Mouse (Mus musculus) erythroid progenitor cell, adult 5-6 weeks (primary cell): ENCODE data around the gene Btg1. TPM values are rescaled to one million over a fixed set of nuclear protein-coding genes. Genes with fewer than 3 reads are reported as not detected.

Experiments
- ATAC-seq: replicated peaks from 2 replicates; pipeline ENCODE4 v1.8.0; 2016; ENCODE audit warnings: moderate number of reproducible peaks, mild to moderate bottlenecking, moderate TSS enrichment, inconsistent platforms; ENCODE audit not compliant: poor library complexity, low FRiP score, severe bottlenecking
- total RNA-seq, 2 experiments: library from RNA; stranded (forward) in 1 of 2; stranded (reverse) in 1 of 2; fragments of 150-400 nt in 1 of 2; fragments of 186-747, 209-891 nt in 1 of 2; gene quantifications; 2 replicates each; pipeline versions ENCODE4 v1.2.3 to v1.2.4; 2015 to 2017; ENCODE audit warnings: low replicate concordance in 2 of 2

Gene Btg1
- total RNA-seq, 2 experiments from 2014 or later: 27.8 to 46.1 TPM

GRCm38 (mm10) chr10:96609356-96610345, 7.2 kb upstream of the Btg1 start:
- ATAC-seq: no peak

GRCm38 (mm10) chr10:96616001-96616708, 651 bp upstream of the Btg1 start:
- ATAC-seq: peak; percentile 60

- peak; percentile 20 for ATAC-seq
Measured at GRCm38 (mm10) chr10:96617221-96617950, 580 bp downstream of the Btg1 start.

GRCm38 (mm10) chr10:96617951-96618575, 1.3 kb downstream of the Btg1 start:
- ATAC-seq: peak; percentile 57

- no peak for ATAC-seq
Measured at GRCm38 (mm10) chr10:96619951-96620889, 3.4 kb downstream of the Btg1 start.

- ATAC-seq: no peak
Measured at GRCm38 (mm10) chr10:96620890-96621271, 4.1 kb downstream of the Btg1 start.

- ATAC-seq: no peak
Measured at GRCm38 (mm10) chr10:96621361-96621945, 4.6 kb downstream of the Btg1 start.

GRCm38 (mm10) chr10:96621980-96622645, 5.3 kb downstream of the Btg1 start:
- ATAC-seq: no peak

GRCm38 (mm10) chr10:96622761-96623632, 6.2 kb downstream of the Btg1 start:
- no peak for ATAC-seq

- no peak for ATAC-seq
Measured at GRCm38 (mm10) chr10:96623633-96624195, 6.9 kb downstream of the Btg1 start.

GRCm38 (mm10) chr10:96624406-96624805, 7.6 kb downstream of the Btg1 start:
- no peak for ATAC-seq

GRCm38 (mm10) chr10:96625061-96625460, 8.3 kb downstream of the Btg1 start:
- no peak for ATAC-seq

GRCm38 (mm10) chr10:96625682-96626081, 8.9 kb downstream of the Btg1 start:
- no peak for ATAC-seq

- no peak for ATAC-seq
Measured at GRCm38 (mm10) chr10:96626120-96626750, 9.4 kb downstream of the Btg1 start.

- no peak for ATAC-seq
Measured at GRCm38 (mm10) chr10:96627332-96627731, 10.5 kb downstream of the Btg1 start.
